Mouse (Mus musculus) liver, embryonic 12.5 days (tissue): Measurements from ENCODE around the gene Ggact. TPM values are rescaled to one million over a fixed set of nuclear protein-coding genes. Genes with fewer than 3 reads are reported as not detected.

ENCODE experiments used
- ATAC-seq: fragments of 200-750 bp; cut with Nextera tagmentation; 2 replicates; pipeline ENCODE4 v1.8.0; 2017; ENCODE audit warnings: moderate number of reproducible peaks, mild to moderate bottlenecking, moderate library complexity
- H3K27ac ChIP-seq: fragments of 300-500 bp; sonication (generic); 2 replicates; pipeline ENCODE4 v1.5.1; 2016; ENCODE audit warnings: mild to moderate bottlenecking
- H3K27me3 ChIP-seq: fragments of 300-500 bp; sonication (generic); replicated peaks from 2 replicates; pipeline ENCODE4 v1.6.1; 2016; ENCODE audit warnings: mild to moderate bottlenecking, moderate library complexity
- H3K36me3 ChIP-seq: fragments of 300-500 bp; sonication (generic); 2 replicates; pipeline ENCODE4 v1.6.1; 2016; ENCODE audit warnings: mild to moderate bottlenecking, moderate library complexity
- H3K4me1 ChIP-seq: fragments of 300-500 bp; sonication (generic); 2 replicates; pipeline ENCODE4 v1.6.1; 2016
- H3K4me2 ChIP-seq: fragments of 300-500 bp; sonication (generic); 2 replicates; pipeline ENCODE4 v1.6.1; 2016; ENCODE audit warnings: mild to moderate bottlenecking, moderate library complexity
- H3K4me3 ChIP-seq: fragments of 300-500 bp; sonication (generic); 2 replicates; pipeline ENCODE4 v1.5.1; 2016; ENCODE audit warnings: mild to moderate bottlenecking, moderate library complexity
- H3K9ac ChIP-seq: fragments of 300-500 bp; sonication (generic); 2 replicates; pipeline ENCODE4 v1.6.1; 2016; ENCODE audit warnings: mild to moderate bottlenecking, moderate library complexity
- H3K9me3 ChIP-seq: fragments of 300-500 bp; sonication (generic); replicated peaks from 2 replicates; pipeline ENCODE4 v1.6.1; 2016; ENCODE audit warnings: mild to moderate bottlenecking, moderate library complexity
- WGBS: fragments of 180-500 bp; shearing (Covaris S2); methylation state at CpG from one replicate; pipeline ENCODE4 v1.1.7; 2016; ENCODE audit not compliant: insufficient replicate concordance; 5-methylcytosine and 5-hydroxymethylcytosine counted together
- polyA plus RNA-seq: library from polyadenylated mRNA; unstranded; fragments of >200 nt; fragmentation: Nextera tagmentation; extraction: Ambion mirVana; gene quantifications from 2 replicates; pipeline ENCODE4 v1.2.1, GENCODE M21; 2016

The Ggact gene
- polyA plus RNA-seq, 1 experiment from 2014 or later: 16.1 TPM

DNA sequence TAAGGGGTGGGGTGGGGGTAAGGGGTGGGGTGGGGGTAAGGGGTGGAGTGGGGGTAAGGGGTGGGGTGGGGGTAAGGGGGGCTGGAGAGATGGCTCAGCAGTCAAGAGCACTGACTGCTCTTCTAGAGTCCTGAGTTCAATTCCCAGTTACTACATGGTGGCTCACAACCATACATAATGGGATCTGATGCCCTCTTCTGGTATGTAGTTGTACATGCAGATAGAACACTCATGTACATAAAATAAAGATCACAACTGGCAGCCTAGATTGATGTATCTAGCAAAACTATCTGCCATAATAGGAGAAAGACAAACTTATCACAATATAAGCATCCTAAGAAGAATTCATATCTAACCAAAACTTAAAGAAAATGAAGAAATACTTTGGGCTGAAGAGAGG, 15.0 kb downstream of the Ggact start:
- H3K4me3 ChIP-seq: no peak overlapping the region
- ATAC-seq: no peak
- H3K9ac ChIP-seq: no peak overlapping the region
- H3K4me2 ChIP-seq: no peak overlapping the region
- H3K36me3 ChIP-seq: 0 out of 2 replicates have a peak, but pooled peaks cover 7% of the 10 kb centered on the region
- no peaks in the 10 kb centered on the region for H3K4me1 ChIP-seq
- no peaks in the 10 kb centered on the region for H3K9me3 ChIP-seq
- H3K27me3 ChIP-seq: no peaks in the 10 kb centered on the region
- H3K27ac ChIP-seq: no peak overlapping the region

DNA sequence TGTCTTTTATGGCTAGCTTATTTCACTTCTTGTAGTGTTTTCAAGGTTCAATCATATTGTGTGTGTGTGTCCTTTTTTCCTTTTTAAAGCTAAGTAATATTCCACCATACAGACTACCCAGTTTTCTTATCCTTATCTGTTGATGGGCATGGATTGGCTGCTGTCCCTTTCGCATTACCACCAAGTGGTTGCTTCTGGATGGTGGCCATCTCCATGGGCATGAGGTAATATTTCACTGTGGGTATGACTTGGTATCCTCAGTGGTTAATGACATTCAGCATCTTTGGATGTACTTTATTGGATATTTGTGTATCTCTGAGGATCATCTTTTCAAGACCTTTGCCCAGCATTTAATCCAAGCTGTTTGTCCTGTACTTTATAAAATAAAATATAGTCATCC, 17.5 kb downstream of the Ggact start:
- no peak overlapping the region for H3K9ac ChIP-seq
- no peaks in the 10 kb centered on the region for H3K27me3 ChIP-seq
- H3K4me2 ChIP-seq: no peak overlapping the region
- no peak overlapping the region for H3K27ac ChIP-seq
- ATAC-seq: no peak
- no peaks in the 10 kb centered on the region for H3K9me3 ChIP-seq
- peaks cover 16% of the 10 kb centered on the region; the same call in 1 of the 2 replicates for H3K36me3 ChIP-seq
- WGBS: 88% methylated on average over 1 of the region's 1 CpGs
- no peak overlapping the region for H3K4me3 ChIP-seq
- no peaks in the 10 kb centered on the region for H3K4me1 ChIP-seq

DNA sequence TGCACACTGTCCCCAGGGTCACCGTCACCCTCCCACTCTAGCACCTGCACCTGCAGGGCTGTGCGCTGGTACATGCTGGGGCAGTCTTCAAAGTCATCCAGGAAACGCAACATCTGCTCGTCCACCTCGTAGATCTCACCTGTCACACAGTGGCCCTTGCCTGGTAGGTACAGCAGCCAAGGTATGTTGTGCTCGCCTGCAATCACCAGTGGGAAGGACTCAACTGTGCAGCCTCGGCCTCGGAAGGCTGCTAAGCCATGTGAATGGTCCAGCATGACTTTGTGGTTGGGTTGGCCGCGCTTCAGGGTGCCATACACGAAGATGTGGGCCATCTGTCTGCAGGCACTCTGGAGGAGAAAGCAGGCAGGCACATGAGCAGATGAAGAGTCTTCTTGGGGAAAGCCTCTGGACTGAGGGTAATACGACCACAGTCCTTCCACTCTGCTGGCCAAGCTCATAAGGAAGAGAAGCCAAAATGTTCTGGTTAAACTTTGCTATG, 22.0 kb downstream of the Ggact start:
- 83% methylated on average over 12 of the region's 12 CpGs for WGBS

DNA sequence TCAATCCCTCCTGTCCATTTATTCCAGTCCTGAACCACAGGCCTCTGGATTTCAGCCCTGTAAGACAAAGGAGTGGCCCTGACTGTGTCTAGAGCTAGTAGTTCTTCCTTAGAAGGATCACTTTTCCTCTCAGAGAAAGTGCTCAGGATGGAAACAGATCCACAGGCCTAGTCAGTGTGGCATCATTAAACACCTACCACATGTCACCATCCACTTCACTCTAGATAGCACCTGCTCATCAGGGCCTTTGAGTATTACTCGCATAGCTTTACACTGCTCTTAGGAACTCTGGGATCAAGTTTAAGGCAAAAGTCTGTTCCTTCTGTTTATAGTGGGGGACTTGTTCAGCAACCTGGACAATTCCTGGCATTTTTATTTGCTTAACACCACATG, 25.1 kb downstream of the Ggact start:
- Histone ChIP-seq H3K27me3 (no peaks in the 10 kb centered on the region), H3K4me1 (no peaks in the 10 kb centered on the region), H3K9ac (no peak overlapping the region), H3K9me3 (no peaks in the 10 kb centered on the region), H3K4me2 (no peak overlapping the region), H3K36me3 (peaks cover 25% of the 10 kb centered on the region), H3K4me3 (no peak overlapping the region), H3K27ac (no peak overlapping the region)
- WGBS: 83% methylated on average over 1 of the region's 1 CpGs
- no peak for ATAC-seq

More for the DNA sequence above, 22.0 kb downstream of the Ggact start:
- Histone ChIP-seq H3K4me2 (no peak overlapping the region), H3K4me1 (no peaks in the 10 kb centered on the region), H3K4me3 (no peak overlapping the region), H3K27ac (no peak overlapping the region), H3K27me3 (no peaks in the 10 kb centered on the region), H3K9me3 (no peaks in the 10 kb centered on the region), H3K36me3 (peaks cover 32% of the 10 kb centered on the region), H3K9ac (no peak overlapping the region)
- no peak for ATAC-seq

DNA sequence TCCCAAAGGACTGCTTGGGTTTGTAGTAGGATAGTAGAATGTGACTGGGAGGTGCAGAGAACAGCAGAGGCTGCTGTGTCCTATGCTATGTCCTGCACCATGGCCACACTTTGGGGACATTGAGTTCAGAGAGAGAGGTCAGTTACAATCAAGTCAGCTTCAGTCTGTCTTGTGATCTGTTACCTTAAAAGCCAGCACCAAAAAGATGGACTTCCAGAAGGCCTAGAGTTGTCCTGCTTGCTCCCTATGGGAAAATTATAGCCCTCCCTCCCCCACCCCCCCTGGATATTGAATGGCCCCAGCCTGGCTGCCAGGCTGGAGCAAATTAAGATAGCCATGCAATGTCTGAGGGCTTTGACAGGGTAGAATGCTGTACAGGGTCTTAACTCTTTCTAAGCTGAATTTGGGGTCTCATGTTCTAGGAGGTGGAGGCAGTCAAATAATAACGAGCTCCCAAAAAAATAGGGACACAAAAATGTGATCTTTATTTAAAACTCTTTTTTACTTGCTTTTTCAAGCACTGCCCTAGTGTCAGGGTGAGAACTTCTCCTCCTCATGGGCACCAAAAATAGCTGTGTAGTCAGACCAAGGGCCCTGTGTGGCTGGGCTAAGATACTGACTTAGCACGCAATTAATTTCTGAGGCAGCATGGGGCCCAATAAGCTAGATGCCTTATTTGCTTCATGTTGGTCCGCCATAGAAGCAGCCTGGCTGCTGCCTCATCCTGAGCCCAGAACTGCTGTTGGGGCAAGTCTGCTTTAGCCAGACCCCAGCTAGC, 25.7 kb downstream of the Ggact start:
- no peaks in the 10 kb centered on the region for H3K9me3 ChIP-seq
- peaks cover 25% of the 10 kb centered on the region for H3K36me3 ChIP-seq
- H3K27me3 ChIP-seq: no peaks in the 10 kb centered on the region
- H3K9ac ChIP-seq: no peak overlapping the region
- H3K27ac ChIP-seq: no peak overlapping the region
- H3K4me3 ChIP-seq: no peak overlapping the region
- no peaks in the 10 kb centered on the region for H3K4me1 ChIP-seq
- no peak overlapping the region for H3K4me2 ChIP-seq
- ATAC-seq: no peak
- 76% methylated on average over 3 of the region's 3 CpGs for WGBS

DNA sequence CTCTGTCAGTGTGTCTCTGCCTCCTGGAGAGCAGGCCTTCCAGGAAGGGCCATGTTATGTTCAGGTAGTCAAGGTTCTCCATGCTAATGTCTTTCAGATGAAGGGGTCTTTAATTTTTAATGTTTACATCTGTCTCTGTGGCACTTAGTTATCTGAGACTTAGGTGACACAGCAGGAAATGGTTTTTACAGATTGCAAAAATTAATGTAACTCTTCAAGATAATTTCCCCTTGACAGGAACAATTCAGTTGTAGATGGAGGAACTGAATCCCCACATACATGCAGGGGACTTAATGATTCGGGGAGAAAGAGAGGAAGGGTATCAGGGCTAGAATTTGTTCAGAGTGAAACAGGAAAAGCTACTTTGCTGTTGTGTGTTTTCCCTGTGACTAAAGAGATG, 26.3 kb downstream of the Ggact start:
- no peaks in the 10 kb centered on the region for H3K9me3 ChIP-seq
- peaks cover 25% of the 10 kb centered on the region for H3K36me3 ChIP-seq
- no peak overlapping the region for H3K9ac ChIP-seq
- H3K4me2 ChIP-seq: no peak overlapping the region
- no peaks in the 10 kb centered on the region for H3K4me1 ChIP-seq
- H3K27me3 ChIP-seq: no peaks in the 10 kb centered on the region
- no peak overlapping the region for H3K27ac ChIP-seq
- WGBS: 62% methylated on average over 1 of the region's 1 CpGs
- no peak for ATAC-seq
- H3K4me3 ChIP-seq: no peak overlapping the region

DNA sequence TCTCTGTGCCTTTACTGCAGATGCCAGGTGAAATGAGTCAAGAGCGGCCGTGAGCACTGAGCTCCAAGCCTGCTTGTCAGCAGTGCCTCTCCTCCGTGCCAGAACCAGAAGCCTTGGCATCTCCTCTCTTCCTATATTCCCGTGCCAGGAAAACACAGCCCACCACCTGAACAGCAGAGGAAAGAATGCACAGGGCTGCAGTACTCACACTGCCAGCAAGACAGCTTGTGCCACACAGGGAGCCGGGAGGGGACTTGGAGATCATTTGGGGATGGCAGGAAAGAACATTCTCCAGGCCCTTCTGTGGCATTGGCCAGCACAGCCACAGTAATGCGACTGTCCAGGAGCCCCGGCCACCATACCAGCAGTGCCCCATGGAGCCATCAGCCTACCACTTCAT, 27.7 kb downstream of the Ggact start:
- Histone ChIP-seq H3K9me3 (no peaks in the 10 kb centered on the region), H3K36me3 (peaks cover 15% of the 10 kb centered on the region), H3K4me3 (no peak overlapping the region), H3K4me2 (no peak overlapping the region), H3K27ac (no peak overlapping the region), H3K9ac (no peak overlapping the region), H3K27me3 (no peaks in the 10 kb centered on the region), H3K4me1 (no peaks in the 10 kb centered on the region)
- 79% methylated on average over 7 of the region's 7 CpGs for WGBS
- no peak for ATAC-seq

DNA sequence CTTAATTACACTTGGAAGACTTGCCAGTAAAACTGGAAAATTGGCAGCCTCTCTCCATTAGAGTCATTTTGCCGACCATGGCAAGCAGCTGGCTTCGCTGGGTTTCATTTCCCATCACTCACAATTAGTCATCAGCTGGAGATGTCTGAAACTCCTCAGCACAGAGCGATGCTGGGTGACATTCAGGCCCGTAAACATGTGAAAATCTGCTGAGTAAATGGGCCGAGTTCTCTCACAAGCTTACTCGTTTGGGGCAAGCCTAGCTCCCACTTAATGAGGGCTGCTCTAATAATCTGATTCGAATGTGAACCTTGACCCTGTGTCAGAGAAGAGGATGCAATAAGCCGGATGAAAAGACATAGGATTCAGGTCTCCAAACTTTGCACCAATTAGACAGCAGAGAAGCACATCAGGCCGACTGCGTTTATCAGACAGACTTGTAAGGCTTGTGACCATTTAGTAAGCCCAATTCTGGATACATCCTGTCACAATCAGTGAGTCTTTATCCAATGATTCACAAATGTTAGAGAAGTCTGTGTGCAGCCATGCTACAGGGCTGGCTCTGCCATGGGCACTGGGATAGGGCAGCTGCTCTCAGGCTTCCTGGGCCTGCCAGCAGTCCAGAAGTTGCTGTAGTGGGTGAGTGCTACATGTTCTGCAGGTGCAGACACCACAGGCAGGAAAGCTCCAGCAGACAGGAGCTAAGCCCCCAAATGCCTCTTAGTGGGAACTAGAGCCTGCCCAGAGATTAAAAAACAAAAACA, 29.6 kb downstream of the Ggact start:
- H3K4me3 ChIP-seq: no peak overlapping the region
- H3K36me3 ChIP-seq: peaks cover 3% of the 10 kb centered on the region; the same call in 1 of the 2 replicates
- no peak overlapping the region for H3K4me2 ChIP-seq
- no peaks in the 10 kb centered on the region for H3K27me3 ChIP-seq
- ATAC-seq: no peak
- H3K9me3 ChIP-seq: no peaks in the 10 kb centered on the region
- H3K4me1 ChIP-seq: no peaks in the 10 kb centered on the region
- H3K27ac ChIP-seq: no peak overlapping the region
- H3K9ac ChIP-seq: no peak overlapping the region
- 65% methylated on average over 10 of the region's 10 CpGs for WGBS

DNA sequence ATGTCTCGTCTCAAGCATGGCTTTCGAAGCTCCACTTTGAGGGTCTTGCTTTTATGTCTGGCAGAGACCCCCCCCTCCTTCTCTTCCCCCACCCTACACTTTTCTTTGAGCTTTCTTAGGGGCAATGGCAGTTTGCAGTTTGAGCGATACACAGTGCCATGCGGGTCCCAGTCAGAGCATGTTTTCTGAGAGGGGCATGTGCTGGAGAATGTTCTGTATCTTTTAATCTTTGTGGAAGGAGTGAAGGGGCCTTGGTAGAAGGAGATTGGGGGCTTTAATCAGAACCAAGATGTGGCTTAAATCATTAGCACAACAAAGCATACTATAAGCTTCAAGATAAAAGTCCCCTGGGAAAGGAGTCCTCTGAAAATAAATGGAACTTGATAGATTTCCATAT, 30.1 kb downstream of the Ggact start:
- no peak for ATAC-seq
- Histone ChIP-seq H3K4me1 (no peaks in the 10 kb centered on the region), H3K4me3 (no peak overlapping the region), H3K4me2 (no peak overlapping the region), H3K9me3 (no peaks in the 10 kb centered on the region), H3K27me3 (no peaks in the 10 kb centered on the region), H3K27ac (no peak overlapping the region), H3K36me3 (0 out of 2 replicates have a peak, but pooled peaks cover 1% of the 10 kb centered on the region), H3K9ac (no peak overlapping the region)
- WGBS: 68% methylated on average over 4 of the region's 4 CpGs

DNA sequence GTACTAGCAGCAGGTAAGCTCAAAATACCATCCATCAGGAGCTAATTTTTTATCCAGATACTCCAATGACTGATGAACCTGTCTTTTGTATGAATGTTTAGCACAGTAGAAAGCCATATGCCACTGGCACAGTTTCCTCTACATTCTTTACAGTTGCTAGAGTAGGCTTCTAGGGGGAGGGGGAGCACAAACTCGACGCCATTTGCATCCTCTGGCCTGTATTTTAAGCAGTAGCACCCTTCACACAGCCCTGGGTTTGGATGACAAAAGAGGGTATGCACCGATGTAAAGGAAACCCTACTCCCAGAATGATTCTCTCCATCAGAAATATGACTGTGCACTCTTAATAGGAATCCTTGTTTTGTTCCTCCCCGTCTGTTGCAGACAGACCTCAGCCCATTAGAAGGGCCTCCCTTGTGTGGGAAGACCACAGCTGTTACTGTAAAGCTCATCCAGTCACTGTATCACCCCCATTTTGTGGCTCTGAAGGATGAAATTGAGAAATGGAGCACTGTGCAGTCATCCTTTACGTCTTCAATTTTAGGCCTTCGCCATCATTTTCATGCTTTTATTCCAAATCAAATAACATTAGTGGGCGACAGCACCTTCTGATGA, 30.7 kb downstream of the Ggact start:
- WGBS: 78% methylated on average over 7 of the region's 7 CpGs
- no peaks in the 10 kb centered on the region for H3K4me1 ChIP-seq
- no peak overlapping the region for H3K4me2 ChIP-seq
- H3K9me3 ChIP-seq: no peaks in the 10 kb centered on the region
- no peaks in the 10 kb centered on the region for H3K36me3 ChIP-seq
- ATAC-seq: no peak
- H3K27me3 ChIP-seq: no peaks in the 10 kb centered on the region
- H3K27ac ChIP-seq: no peak overlapping the region
- H3K9ac ChIP-seq: no peak overlapping the region
- H3K4me3 ChIP-seq: no peak overlapping the region

DNA sequence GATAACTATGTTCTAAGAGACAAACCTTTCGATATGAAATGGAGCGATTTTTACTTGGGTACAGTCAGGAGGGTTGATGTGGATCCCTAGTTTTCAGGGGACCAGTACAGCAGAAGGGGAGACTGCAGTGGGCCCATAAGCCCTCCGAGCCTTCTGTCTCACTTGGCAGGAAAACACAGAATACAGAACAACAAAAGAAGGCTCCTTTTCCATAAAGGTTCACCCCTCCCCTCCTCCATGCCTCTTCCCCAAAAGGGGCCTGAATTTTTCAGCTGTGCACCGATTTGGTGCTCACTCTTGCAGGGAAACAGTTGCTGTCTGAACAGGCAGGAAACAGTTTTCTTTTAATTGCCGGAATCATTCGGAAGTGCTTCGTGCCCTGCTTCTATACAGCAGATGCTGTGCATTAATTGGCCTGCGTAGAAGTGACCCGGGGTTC, 31.3 kb downstream of the Ggact start:
- no peak overlapping the region for H3K9ac ChIP-seq
- ATAC-seq: no peak

DNA sequence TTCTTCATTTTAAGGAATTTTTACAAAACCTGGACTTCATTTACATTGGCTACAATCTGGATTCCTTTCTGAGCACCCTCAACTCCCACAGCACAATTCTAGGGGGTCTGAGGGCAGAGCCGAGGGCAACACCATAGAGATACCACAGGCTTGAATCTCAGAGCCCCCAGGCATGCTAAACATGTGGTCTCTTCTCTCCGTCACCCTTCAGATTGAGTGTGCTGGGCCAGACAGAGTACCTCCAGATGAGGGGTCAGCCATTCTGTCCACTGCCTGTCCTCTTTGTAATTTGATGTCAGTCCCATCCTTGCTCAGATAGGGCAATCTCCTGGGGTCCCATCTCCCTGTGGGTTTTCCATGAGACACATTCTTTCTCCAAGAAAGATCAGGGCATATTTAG, 31.9 kb downstream of the Ggact start:
- Histone ChIP-seq H3K36me3 (no peaks in the 10 kb centered on the region), H3K4me1 (no peaks in the 10 kb centered on the region), H3K27ac (no peak overlapping the region), H3K9me3 (no peaks in the 10 kb centered on the region), H3K4me3 (no peak overlapping the region), H3K9ac (no peak overlapping the region), H3K27me3 (no peaks in the 10 kb centered on the region), H3K4me2 (no peak overlapping the region)
- no peak for ATAC-seq
- WGBS: 69% methylated on average over 2 of the region's 2 CpGs

More for the DNA sequence above, 31.3 kb downstream of the Ggact start:
- Histone ChIP-seq H3K9me3 (no peaks in the 10 kb centered on the region), H3K4me3 (no peak overlapping the region), H3K27ac (no peak overlapping the region), H3K4me1 (no peaks in the 10 kb centered on the region), H3K27me3 (no peaks in the 10 kb centered on the region), H3K4me2 (no peak overlapping the region), H3K36me3 (no peaks in the 10 kb centered on the region)
- WGBS: 77% methylated on average over 9 of the region's 9 CpGs
